Mouse (Mus musculus) thymus, postnatal 36 days (tissue): ENCODE results near the gene Syn3.
"Not testable (repeated sequence)": the region's sequence is repeated elsewhere in the genome, so short reads cannot be mapped to it uniquely, and the experiment has no call there.

ENCODE experiments used
- DNase-seq, 2 experiments: peaks; one replicate each; pipeline ENCODE4 v3.0.0; 2022; ENCODE audit warnings: mixed read lengths in 2 of 2

Gene Syn3

DNA sequence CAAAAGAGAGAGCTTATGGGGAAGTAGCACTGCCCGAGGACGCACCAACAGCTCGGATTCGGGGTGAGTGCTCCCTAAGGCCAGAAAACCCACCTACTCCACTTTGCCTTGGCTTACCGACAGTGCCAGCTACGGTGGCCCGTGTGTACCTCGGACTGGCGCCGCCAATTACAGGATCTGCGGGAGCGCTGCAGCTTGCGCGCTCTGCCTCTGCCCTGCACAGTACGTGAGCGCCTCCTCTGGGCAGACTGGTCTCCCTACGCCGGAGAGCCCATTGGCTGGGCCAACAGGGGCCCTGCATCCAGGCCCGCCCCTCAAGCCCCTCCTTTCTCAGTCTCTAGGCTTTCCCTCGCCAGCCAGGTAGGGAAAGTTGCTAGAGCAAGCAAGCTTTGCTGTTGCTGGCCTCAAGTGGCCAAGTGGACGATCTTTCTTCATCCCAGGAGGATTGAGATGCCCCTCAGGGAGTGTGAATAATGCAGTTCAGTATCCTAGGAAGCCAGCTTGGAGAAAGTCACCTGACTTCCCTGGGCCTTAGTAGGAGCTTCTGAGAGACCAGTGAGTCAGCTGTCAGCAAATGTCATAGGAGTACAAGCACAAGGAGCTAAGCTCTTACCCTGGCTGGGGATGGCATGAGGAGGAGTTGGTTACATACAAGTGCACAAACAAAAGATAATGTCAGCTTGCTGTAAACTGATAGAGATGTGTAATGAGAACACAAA, at the start of gene Syn3:
TSS of gene Syn3 (minus strand) at position 224 of the 719 bp plus-strand sequence.
- DNase-seq = peak; percentile 81 to 86

DNA sequence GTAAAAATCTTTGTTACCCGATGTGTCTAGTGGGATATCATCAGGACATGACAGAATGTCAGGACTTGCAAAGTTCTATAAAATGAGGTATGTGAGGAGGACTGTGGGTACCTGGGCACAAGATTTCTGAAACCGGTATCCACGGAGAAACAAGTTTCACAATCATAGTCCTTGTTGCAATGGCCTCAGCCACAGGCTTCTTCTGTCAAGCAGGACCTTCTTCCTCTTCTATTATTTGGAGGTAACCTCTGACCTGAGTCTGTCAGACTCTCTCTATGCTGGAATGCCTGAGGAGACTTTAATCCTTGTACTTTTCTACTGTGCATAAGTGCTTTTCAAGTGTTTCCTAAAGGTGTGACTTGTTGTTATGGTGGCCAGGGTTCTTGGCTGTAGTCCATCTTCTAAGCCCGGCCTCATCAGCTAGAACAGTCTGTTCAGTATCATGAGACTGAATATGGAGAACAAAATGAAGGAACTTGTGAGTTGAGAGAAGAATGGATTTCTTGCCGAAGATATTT, 27.7 kb upstream of the Syn3 start:
- not testable (repeated sequence) for DNase-seq

DNA sequence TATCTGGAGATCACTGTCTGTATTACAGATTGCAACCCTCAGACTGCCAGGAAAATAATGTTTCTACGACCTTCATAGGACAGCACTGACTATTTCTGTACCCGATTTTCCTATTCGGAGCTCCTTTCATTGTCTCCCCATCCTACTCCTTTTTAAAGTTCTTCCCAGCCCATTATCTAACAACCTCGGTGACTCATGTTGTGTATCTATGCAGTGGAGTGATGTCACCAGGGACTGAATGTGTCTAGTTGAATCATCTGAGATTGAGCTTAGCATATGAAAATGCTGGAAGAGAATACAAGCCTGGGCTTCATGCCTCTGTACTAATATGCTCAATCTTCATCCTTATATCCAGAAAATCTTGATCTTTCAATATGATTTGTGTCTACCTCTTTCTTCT, 15.1 kb upstream of the Syn3 start:
- DNase-seq = no peak

DNA sequence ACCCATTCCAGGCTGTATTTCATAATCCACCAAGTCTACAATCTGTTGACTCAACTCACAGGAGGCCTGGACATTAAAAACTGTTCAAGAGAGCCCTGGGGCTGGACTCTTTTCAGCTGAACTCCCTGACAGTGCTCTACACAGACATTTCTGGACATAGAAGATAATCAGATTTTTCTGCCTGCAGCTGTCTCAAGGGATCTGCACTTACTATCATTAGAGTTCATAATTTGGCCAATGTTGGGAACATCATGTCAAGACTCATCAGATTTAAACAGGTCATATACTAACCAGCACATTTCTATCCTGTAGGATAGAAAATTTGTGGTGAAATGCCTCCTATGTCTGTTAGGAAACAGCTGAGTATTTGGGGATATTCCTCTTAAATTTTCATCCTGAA, 12.2 kb upstream of the Syn3 start:
- DNase-seq = no peak

DNA sequence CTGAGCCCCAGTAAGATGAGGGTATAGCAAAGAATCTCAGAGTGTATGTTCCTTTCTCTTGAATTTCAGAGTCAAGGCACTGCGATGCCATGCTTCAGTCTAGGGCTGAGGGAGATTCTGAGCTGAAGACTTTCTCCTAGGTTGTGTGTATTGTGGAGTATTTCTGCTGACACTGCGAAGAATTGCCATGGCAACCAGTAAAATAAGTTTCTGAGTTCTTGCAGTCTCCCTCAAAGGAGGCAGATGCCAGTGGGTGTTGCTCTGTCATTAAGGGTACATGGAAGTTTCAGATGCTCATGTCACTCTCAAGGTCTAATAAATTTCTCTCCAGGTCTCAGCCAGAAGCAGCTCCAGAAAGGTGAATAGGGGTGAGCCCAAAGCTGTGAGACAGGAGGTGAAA, 3.4 kb upstream of the Syn3 start:
- no peak for DNase-seq

DNA sequence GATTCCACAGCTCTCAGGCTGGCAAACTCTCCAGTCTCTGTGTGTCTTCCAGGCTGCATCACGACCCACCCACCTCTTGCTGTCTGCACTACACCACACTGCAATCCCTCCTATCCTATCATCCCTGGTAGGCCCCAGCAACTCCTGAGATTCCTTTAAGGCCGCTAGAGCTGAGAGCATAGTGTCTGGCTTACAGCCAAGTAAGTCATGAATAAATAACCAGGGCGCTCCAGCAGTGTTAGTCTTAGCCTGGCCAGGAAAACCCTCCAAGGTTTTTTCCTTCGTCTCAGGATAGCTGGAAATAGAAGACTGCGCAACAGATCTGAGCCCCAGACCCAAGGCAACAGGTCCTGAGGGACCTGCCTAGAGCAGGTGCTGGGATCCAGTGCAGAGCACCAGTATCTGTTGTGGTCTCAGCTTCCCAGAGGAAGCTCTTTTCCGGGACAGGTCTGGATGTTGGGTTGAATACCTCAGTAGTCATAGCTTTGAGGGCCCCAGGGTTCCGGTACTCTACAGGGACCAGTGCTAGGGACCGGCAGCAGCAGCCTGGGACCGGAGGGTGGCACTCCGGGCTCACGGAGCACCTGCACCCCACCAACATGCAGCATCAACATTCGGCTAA, 534 bp downstream of the Syn3 start:
- no peak for DNase-seq

DNA sequence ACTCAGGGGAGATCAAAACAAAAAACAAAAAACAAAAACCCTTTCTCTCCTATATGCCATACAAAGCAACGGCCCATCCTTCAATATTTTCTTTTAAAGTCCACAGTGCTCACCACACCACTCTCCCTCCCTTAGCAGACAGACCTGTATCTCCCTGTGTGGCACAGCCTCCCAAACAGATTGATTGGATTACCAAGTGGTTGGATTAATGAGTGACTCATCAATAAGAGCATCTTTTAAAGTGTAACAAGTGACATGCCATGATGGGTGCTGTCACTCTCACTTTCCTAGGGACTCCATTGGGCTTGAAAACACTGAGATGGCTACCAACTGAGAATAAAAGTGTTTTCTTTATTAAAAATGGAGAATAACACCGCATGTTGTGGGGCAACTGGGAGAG, 2.8 kb downstream of the Syn3 start:
- no peak for DNase-seq

DNA sequence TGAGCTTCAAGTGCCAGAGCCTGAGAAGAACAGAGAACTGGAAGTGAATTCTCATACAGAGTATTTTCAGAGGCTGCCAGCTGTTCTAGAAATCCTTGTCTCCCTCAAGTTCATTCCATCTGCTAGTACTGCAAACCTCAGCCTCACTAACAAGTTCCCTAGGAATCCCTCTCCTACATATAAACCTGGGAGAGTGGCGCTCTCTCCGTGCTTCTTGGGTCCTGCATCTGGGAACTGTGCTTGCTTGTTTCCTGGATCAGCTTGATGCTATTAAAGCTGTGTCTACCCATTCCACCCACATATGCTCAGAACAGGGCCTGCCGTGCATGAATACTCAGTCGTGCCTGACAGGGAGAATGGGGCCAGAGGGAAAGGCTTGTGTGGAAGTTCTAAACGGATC, 5.6 kb downstream of the Syn3 start:
- DNase-seq = no peak

DNA sequence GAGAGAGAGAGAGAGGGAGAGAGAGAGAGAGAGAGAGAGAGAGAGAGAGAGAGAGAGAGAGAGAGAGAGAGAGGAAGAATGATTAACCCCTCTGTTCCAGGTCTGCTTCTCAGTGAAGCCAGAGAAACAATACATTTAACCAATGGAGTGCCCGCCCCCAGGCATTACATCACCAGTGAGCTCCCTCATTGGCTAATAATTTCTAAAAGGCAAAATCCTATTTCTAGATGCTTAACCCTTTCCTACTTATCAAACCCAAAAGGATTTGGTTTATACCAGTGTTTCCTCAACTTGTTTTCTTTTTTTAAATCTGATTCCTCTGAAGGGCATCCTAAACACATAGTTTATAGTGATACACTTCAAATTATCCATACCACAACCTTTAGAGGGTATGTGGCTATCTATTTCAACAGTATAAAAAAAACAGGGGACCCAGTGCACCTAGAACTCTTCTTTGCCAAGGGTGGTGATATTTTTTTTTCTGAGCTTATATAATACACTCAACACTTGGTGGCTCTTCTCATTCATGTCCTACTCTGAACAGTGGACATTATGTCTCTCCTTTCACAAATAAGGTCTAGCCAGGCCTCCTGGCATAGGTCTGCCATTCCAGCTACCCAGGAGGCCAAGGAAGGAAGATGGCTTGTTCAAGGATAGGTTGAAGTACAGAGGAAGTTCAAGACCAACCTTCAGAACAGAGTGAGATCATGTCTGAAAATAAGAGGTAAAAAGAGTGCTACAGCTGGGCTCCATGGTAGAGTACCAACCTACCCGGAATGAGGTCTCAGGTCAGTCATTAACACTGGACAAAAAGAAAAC, 6.4 kb downstream of the Syn3 start:
- no peak for DNase-seq

DNA sequence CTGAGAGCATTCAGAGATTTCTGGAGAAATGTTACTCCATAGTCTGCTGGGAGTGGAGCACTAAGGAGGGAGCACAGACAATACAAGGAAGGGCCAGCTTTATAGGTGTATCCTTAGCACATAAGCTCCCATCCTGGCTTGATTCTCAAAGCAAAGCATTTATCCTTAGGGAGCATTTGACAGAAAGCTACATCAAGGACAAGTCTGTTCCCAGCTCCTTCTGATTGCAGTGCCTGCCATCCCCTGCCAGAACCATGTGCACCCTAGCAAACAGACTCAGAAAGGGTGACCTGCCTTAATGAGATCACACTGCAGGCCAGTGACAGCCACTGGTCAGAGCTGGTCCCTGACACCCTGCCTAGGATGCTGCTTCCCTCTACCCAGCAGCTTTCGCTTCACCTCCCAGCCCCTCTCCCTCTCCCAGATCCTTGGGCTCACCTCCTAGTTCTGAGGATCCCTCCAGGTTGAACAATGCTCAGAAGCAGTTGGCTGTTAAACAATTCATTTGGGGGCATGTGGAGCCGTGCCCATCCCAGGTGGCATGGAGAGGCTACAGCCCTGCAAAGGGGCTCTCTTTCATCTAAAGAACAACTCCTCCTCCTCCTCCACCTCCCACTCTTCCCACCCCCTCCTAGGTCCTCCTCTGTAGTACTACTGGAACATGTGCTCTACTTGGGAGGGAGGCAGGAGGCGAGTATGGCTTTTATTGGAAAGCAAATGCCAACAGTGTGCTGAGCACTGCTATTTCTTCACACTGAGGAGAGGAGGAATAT, 7.2 kb downstream of the Syn3 start:
- DNase-seq = no peak

DNA sequence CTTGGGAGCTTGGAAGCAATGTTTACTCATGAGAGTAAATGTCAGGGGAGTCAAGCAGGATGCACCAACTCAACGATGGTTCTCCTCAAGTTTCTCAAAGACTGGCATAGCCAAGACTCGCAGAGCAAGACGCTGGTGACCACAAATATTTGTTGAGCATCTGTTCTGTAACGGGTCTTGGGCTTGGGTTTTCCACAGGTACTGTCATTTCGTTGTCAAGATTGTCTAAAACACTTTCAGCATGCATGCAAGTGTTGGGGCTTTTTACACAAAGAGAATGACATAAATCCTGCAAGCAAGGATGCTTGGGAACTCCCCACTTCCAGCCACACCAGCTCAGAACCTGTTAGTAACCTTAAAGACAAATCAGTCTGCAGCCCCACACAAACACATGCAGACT, 10.2 kb downstream of the Syn3 start:
- DNase-seq = no peak

DNA sequence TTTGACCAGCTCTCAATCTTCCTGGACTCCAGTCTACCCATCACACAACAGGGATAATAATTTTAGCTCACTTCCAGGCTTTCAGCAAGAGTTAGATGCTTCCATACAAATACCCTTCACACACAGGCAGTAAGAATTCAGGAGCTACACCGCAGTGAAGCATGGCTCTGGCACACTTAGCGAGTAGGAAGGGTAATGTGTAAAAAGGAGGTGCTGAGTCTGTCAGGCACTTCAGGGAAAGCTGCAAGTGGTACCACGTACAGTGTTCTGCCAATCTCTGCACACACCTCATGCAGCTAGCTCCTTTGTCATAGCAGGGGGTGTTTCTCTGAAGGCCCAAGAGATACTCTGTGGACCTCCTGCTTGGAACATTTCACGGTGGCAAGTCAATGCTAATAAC, 12.7 kb downstream of the Syn3 start:
- no peak for DNase-seq

DNA sequence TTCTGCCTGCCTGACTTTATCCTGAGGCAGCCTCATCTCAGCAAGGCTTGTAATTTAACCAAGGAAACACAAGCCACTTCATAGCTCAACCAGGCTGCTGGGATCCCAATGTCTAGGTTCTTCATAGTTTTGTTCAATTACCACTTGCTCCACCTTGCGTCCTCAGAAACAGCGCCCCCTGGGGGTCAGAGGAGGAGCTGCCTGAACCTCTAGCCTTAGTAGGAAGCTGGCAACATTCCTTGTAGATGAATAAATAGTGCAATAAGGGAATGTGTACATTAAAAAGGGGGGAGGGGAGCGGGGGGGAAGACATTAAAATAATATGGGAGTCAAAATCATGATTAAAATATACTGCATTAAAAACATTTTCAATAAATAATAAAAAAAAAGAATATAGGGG, 14.7 kb downstream of the Syn3 start:
- peak; percentile 15 to 17 for DNase-seq

DNA sequence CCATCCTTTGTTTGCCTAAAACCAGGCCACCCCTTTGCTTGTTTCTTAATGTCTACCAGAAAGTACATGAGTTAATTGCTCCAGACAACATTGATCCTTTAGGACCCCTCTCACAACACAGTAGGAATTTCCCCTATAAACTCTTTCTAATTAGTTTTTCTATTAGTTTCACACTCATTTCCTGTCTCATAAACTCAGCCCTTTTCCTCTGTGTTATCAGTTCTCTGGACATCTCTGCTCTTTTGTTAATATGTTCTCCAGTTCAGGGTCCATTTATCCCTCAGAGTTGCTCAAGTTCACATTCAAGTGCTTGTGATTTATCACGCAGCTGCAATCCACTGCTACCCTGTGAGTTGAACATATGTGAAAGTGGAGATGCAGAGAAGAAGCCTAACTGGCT, 16.2 kb downstream of the Syn3 start:
- DNase-seq = no peak

DNA sequence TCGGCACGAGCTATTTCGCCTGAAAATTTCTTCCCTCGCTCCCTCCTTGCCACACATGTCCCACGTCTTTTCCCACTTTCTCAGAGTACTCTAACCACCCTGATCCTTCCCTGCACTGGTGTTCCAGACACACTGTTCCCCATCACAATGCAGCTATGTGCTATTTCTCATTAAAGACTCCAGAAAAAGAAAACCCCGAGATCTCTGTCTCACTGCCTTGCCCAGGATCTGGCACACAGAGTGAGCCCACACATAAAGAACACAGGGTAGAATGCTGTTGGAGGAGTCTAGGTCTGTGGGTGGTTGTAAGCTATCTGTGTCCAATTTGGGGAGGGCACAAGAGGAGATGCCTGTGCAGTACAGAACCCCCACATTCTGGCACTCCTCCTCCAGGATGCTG, 18.0 kb downstream of the Syn3 start:
- DNase-seq = no peak

DNA sequence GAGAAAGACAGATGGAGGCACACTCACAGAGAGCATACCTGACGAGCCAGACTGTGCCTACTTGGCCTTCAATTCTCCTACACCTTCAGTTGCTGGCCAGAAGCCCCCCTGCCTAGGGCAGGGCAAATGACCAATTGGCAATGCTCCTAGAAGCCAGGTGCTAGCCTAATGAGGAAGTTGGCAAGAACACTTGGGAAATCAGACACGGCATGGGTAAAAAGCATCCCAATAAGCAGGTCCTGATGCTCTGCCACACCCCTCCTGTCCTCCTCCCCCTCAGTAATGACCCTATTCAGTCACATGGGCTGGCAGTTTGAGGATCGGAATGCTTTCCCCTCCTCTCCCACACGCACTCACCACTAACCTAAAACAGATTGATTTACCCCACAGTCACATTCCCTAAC, 19.0 kb downstream of the Syn3 start:
- no peak for DNase-seq

DNA sequence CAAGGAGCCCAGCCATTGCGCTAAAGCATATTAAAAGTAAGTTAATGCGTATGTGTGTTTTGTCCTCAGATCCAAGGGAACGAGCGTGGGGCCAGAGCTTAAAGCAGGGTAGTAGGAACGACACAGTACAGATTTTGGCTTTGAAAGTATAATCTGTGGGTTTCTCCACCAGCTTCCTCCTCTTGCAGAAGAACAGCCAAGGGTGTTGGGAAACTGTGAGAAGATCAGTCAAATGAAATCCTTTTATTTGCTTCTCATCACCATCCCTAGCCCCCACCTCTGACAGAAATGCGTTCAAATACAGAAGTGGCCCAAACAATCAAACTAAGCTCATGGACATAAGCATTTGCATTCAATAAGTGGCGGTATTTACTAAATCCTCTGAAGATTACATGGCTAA, 22.0 kb downstream of the Syn3 start:
- DNase-seq = no peak

DNA sequence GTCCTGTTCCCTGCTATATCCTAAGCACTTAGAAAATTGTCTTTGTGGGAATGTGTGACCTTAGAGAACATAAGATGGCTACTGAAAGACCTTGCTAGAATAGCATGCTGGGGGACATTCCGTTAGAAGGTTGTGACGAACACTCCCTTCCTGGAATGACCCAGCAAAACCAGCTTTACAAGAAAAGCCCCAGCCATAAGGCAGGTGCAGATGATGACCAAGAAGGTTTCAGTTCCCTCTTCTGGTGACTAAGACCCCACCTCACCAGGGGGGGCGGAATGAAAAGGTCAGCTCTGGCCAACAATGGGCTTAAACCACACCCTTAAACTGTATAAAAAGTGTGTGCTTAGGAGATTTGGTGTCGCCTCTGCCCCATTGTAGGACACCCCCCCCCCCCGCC, 23.4 kb downstream of the Syn3 start:
- DNase-seq = no peak

DNA sequence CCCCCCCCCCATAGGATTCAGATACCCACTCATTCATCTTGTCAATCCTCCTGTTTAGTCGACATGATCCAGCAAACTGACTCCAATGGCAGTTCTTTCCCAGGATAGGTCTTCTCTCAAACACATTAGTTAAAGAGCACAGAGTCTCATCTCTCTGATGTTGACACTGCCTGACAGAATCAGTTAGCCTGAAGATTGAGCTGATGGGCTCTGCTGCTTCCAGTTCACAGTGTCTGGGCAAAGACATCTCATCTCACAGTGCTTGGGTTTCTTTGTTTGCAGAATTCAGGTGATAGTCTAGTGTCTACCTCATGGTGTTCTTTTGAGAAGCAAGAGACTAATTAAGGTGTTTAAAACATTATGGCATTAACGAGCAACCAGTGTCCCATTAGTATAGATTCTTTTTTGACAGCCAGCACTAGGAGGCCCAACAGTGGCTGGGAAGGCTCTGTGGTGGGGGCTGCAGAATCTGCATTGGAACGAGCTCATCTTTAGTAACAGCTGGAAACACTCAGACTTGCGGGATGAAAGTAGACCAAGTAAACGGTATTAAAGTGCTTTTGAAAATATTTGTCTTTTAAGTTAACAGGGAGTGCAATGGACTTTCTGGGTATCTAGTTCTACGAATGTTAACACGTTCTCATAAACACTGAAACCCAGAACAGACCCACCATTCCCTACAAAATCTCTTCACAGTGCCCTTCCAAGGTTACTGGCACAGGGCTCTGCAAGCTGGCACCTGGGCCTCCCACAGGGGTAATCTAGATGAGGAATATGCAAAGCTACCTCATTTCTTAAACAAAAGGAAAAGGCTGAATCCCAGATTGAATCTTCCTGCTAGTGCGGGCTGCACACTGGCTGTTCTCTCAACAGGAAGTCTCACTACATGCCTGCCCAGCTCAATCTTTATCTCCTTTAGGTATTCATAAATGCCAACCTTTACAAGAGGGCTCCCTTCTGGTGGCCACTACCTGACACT, 24.2 kb downstream of the Syn3 start:
- no peak for DNase-seq

DNA sequence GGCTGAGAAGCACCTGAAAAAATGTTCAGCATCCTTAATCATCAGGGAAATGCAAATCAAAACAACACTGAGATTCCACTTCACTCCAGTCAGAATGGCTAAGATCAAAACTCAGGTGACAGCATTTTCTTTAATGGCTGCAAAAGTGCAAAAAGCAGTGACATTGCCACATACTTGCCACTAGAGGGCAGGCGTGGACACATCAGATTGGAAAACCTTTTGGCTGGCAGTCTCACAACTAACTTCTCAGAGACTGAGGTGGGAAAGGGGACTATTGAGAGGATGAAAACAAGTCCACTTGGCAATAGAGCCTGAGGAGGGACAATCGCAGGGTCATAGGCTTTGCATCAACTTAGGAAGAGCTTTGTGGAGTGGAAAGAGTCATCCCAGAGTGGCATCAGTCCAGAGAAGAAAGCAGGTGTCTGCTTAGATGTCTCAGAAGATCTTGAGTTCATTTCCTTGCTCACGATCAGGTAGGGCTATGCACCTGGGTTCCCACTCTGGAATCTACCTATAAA, 25.0 kb downstream of the Syn3 start:
- peak; percentile 4 to 10 for DNase-seq
